Mouse (Mus musculus) spleen, adult 2 months (tissue): ENCODE measurements around the gene Prkag1.
A peak's percentile ranks its signal among the peaks of the same experiment; 100 is the strongest.

Experiments
- CTCF ChIP-seq: fragments of 200-500 bp; IDR thresholded peaks from 2 replicates; pipeline ENCODE4 v1.5.1; 2011; ENCODE audit warnings: mild to moderate bottlenecking, inconsistent platforms; ENCODE audit not compliant: insufficient read depth, insufficient read length, insufficient replicate concordance; ENCODE audit errors: extremely low read depth
- POLR2A ChIP-seq: fragments of 200-500 bp; IDR thresholded peaks from 2 replicates; pipeline ENCODE4 v1.6.1; 2011; ENCODE audit warnings: low read depth, low read length, inconsistent platforms

DNA sequence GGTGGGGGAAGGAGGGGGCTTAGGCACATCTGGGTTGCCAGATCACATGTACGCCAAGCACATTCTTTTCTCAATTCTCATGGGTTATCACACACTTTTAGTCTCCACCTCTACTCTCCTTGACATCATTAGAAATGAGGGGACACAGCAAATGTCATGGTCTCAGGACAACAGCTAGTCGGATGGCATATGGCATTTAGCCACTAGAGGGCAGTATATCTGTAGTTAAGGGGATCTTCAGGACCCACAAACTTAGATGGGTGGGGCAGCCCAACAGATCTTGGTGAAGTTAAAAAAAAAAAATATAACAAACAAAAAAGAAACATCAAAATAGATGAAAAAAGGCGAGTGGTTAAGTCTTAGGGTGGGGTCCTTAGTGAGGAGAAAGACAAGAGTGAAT lies 46.0 kb upstream of the Prkag1 start:
- TF ChIP-seq CTCF (peak; percentile 40; the same call in 1 of the 2 replicates), POLR2A (no peak)
